Mouse (Mus musculus): ENCODE measurements around the gene Spr. TPM values are rescaled to one million over a fixed set of nuclear protein-coding genes. Genes with fewer than 3 reads are reported as not detected.
"Not testable (repeated sequence)": the region's sequence is repeated elsewhere in the genome, so short reads cannot be mapped to it uniquely, and the experiment has no call there.

Gene Spr
- polyA plus RNA-seq (2017; shearing (Covaris generic)) = 10 to 100 TPM; 17.8 to 33.4 TPM

DNA sequence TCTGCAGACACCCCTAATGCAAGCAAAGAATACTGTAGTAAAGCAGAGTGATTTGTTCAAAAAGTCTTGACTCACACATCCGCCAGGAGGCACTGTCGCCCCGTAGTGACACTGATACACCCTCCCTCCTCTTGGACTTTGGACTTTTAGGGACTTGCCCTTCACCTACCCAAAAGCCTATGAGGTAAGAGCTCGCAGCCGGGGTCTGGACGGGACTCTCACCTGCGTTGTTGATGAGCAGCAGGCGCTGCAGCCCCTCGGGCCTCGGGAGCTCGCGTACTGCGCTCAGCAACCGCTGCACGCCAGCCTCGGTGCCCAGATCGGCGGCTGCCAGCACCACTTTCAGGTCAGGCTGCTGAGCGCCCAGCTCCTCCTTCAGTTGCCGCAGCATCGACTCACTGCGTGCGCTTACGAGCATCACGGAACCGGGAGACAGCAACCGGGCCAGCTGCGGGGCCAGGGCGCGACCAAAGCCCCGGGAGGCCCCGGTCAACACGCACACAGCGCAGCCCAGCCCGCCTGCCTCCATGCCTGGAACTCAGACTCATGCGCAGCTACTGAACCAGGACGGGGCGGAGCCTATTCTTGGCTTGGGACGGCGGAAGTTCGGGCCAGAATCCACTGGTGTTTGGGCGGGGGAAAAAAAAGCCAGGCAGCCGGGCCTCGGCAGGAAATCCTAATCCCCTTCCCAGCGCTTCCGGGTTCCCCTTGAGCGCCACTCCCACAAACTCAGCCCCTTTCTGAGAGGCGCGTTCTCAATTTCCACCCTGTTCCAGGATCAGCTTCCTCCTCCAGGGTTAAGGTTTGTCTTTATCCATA lies at the start of gene Spr:
TSS of gene Spr (minus strand) at position 550 of the 819 bp plus-strand sequence.
- ATAC-seq = peak; percentile 86

DNA sequence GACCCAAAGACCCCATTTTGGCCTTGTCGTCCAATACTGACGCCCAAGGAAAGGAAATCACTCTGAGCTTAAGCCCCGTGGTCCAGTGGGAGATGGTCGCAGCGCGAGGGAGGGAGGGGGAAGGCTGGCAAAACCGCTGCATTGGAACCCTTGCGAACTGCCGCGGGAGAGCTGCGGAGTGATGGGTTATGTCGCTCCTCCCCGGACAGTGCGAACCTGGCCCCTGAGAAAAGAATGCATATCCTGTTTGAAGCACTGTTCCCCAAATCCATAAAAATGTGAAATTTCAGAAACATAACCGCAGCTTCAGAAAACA lies 49.1 kb upstream of the Spr start:
- no peak for ATAC-seq

DNA sequence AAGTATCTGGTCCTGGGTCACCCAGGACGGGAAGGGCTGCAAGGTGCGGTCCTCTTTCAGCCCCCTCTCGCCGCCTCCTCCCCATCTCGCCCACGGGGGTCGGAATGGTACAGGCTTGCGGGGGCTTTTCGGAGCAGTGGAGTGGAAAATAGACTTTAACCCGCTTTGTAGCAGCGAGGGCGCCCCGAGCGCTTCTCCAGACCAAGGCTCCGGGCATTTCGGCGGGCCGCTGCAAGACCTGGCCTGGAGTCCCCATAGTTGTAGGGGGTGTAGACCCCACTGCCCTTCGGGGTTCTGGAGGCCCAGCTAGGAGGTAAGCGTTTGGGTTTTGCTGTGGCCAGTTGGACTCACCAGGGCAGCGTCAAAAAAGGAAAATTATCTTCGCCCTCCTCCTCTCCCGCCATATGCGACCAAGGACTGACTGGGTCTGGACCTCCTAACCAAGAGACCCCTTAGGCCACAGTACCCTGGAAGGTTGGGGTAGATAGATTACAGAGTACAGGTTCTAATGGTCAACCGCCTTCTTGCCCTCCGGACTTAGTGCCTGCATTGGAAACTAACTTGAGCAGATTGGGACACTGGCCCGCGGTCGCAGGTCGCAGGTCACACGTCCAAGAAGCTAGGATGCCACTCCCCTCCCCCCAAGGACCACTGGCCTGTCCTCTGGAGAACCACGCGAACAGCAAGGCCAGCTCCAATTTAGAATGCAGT lies 48.6 kb upstream of the Spr start:
- ATAC-seq = no peak

DNA sequence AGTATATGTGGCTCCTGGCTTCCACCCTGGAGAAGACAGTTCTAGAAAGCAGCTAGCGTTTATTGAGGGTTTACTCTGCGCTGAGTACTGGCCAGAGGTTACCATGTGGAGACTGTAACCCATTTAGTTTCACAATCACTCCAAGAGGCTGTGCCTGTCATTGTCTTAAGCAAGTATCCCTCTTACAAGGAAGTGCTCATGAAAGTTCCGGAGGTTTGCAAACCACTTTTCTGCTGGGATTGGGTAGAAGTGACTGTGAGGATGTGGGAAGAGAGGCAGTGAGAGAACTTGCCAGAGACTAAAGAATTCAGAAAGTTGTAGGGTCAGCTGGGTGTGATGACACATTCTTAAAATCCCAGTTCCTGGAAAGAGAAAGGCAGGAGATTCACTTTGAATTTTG lies 46.4 kb upstream of the Spr start:
- ATAC-seq = no peak

DNA sequence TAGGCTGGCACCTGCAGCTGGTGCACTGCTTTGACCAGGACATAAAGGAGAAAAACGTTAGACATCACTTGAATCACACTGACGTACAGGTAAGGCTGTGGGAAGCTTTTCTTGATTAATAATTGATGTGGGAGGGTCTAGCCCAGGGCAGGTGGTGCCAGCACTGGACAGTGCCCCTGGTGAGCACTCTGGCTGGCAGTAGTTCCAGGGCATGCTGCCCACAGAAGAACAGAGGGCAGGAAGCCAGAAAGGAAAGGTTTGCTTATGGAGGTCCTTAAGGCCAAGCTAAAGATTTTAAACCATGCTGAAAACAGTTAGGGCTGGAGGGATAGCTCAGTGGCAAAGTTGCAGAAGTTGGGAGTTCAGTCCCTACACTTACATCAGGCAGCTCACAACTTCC lies 42.5 kb upstream of the Spr start:
- ATAC-seq = no peak

DNA sequence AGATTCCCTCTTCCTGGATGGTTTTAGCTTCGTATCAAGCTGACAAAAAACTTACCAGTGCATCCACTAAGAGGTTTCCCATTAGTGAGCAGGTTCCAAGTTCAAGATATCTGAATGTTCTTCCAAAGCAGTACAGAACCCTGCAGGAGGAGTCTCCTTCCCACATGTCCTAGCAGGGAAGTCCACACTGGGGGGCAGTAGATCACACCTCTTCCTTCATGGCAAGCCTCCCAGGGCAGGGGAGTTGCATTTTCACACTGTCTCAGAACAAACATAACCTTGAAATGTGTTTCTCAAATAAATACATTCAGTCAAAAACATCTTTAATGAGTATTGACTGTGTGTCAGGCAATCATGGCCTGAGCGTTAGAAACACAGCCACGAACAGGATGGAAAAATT lies 42.0 kb upstream of the Spr start:
- ATAC-seq = no peak

DNA sequence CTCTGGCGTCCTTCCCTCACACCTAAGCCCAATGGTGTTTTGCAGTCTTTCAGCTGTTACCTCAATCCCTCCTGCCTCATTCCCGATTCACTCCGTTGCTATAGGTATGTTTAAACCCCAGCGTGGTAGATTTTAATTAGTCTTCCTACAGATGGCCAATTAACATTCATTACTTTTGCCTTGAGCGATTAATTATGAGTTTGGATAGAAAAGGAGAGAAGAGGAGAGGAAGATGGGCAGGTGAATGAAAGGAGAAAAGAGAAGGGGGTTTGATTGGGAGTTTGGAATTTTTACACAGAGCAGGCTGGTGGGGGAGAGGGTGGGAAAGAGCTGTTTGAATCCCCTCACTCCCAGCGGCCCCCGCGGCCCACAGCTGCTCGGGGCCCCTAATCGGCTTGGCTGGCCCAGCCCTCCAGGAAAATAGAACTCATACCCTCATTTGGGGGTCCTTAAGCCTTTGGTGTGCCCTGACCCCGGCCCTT lies 27.9 kb upstream of the Spr start:
- ATAC-seq = no peak

DNA sequence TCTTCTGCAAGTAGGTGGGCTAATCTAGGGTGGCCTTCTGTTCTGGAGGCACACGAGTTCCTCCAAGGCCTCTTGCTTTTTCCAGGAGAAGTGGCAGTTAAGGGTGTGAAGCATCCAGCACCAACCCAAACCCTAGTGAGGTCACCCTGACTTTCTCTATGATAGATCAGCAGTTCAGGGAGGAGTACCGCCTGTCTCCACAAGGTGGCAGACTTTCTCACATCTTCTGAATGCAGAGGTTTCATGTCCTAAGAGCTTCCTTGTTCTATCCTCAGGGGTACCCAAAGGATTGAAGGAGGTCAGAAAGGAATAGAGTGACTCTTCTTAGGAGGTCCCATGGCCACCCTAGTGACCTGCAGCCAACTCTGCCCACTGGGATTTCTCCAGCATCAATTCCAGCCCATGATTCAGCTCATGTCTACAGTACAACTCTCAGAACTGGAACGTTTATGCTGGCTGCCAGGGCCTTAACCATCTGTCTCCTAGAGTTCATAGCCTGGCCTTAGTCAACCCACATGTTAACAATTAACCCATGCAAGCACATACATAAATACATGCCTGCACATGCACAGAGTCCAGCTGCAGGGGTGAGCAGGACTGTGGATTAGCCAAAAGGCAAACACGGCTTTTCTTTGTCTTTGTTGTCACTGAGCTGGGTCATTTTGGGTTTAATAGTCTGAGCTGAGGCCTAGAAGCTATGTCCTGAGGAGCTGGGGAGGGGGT lies 22.8 kb upstream of the Spr start:
- ATAC-seq = peak; percentile 63

DNA sequence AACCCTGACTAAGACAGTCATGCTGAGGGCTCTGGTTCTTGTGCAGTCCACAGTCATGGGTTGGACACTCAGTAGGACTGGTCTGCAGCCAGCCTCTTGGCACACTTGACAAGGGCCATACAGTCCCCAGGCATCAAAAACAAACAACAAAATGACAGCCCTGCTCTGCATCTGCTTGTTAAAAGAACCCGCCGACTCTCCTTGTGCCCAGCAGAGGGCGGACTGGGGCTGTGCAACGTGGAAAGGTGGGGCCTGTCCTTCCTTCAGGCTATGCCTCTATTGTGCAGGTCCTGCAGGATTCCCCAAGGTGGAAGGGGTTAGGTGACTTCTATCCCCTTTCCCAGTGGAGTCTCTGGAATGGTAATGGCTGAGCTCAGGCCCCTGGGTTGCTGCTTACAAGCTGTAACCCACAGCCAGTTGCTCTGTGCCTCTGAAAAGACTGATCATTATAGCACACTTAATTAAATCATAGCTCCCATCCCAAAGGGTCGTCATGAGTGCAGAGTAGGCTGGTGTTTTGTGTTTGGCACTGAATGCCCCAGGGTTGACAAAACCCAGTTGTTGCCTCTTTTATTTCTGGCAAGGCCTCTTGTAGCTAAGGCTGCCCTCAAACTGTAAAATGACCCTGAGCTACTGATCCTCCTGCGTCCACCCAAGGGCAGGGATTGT lies 21.7 kb upstream of the Spr start:
- peak; percentile 56 for ATAC-seq

DNA sequence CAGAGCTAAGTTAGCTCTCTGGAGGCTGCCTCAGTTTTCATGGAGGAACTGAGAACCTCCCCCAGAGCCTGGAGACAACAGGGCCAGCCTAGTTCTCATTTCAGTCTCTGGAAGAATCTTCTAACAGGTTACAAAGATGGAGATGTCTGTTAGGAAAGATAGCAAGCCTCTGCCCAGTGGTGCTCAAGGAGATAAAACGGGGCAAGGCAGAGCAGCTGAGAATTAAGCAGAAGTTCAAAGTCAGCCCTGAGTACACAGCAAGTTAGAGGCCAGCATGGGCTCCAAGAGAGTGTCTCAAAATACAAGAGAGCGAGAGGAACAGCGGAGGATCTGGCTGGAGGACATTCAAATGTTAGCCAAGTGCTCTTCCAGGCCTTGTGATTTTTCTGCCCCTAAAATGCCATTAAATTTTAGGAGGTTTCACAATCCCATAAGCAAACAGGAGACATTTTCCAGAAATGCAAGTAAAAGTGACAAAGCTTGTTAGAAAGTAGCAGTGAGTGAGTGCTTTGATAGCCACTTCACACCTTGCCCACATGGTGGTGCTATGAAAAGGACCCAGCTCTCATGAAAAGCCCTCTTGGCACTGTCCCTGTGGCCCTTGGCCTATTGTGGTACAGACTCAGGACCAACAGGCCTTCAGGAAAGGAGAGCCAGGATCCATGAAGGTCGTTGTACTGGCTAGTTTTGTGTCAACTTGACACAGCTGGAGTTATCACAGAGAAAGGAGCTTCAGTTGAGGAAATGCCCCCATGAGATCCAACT lies 20.7 kb upstream of the Spr start:
- ATAC-seq = not testable (repeated sequence)

DNA sequence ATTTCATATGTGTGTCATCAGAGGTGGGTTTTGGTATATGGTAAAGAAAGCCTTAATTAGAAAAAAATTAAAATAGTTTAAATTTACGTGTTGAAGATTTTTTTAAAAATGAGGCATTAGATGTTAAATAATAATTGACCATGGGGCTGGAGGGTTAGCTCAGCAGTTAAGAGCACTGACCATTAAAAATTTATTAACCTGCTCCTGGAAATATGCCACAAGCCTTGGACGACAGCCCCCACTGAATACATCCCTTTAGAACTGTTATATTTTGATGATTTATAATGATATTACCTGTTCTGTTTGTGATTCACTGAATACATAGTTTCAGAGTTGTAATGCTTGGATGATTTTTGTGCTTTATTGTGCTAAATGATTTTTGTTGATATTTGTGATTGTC lies 19.0 kb upstream of the Spr start:
- ATAC-seq = not testable (repeated sequence)

DNA sequence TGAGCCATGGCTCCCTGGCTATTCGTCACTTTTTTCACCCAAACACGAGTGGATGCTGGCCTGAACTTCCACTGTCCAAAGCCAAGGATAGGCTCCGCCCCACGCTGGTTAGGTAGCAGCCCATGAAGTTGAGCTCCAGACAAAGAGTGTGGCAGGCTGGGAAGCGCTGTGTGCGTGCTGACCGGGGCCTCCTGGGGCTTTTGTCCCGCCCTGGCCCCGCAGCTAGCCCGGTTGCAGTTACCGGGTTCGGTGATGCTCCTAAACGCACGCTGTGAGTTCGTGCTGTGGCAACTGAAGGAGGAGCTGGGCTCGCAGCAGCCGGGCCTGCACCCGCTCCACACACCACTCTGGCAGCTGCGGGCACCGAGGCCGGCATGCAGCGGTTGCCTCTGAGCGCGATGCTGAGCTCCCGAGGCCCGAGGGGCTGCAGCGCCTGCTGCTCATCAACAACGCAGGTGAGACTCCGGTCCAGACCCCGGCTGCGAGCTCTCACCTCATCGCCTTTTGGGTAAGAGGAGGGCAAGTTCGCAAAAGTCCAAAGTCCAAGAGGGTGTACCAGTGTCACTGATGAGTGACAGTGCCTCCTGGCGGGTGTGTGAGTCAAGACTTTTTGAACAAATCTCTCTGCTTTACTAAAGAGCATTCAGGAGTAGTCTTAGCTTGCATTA lies 17.4 kb upstream of the Spr start:
- ATAC-seq = peak; percentile 60

DNA sequence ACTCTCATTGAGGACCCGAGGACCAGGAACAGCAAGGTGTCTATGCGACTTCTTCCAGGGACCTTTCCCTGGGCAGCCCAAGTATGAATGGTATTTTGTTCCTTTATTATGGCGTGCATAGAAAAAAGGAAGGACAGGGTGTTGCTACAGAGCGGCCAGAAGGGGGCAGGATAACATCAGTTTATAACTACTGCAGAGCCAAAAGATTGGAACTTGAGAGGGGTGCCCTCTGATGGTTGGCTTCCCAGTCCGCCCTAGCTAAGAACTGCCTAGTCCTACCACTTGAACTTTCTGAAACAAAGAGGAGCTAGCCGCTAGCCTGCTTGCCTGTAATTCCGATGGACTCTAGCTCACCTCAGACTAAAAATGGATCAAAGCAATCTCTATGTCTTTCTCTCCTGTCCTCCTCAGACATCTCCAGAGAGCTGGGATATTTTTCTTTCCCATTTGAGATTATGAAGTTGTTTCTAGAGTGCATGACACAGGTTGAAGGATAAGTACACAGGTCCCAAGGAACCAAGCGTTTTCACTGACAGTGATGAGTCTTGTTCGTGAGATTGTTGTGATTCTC lies 16.5 kb upstream of the Spr start:
- peak; percentile 81 for ATAC-seq

DNA sequence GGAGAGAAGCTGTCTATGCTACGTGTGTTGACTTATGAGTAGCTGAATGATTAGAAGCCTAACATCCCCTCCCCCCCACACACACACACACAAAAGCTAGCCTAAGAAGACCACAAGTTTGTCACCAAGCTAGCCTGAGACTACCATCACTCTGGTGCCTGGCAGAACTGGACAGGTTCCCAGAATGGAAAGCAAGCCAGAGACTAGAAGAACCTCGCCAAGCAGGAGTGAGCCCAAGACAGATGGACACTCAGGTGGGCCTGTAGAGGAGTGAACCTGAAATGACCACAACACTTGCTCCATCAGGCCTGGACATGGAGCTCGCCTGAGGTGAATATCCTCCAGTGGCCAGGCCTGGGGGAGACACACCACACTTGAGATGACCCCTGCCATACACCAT lies 12.8 kb upstream of the Spr start:
- ATAC-seq = no peak

DNA sequence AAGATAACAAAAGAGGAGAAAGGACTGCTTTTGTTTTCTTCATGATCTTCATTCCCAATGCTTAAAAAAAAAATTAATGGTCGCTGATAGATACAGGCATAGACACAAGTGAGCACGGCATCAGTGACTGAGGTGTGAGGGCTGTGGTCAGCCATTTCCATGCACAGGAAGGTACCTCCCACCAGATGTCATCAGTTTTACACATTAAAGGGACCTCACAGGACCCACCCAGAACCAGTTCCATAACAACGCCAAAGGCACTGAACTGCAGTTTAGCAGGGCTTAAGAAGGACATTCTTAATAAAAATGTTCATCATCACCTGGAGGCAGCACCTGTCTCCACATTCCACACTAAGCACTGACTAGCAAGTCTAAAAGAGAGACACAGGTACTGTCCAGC lies 10.1 kb upstream of the Spr start:
- no peak for ATAC-seq

DNA sequence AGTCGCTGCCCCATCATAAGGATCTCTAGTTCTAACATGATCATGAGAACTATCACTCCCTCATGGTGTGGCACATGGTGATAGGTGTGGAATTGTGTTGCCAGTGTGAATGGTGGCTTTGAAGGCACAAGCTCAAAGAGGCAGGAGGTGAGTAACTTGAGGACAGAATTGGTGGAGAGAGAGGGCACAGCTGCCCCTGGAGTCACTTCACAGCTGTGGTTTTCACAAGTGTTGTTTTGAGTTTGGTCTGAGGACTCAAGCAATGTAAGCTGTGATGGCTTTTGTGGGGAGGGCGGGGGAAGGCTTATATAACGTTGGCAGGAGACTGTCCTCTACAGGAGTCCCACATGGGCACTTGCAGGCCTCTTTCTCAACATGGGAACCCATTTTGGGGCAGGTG lies 6.9 kb upstream of the Spr start:
- no peak for ATAC-seq

DNA sequence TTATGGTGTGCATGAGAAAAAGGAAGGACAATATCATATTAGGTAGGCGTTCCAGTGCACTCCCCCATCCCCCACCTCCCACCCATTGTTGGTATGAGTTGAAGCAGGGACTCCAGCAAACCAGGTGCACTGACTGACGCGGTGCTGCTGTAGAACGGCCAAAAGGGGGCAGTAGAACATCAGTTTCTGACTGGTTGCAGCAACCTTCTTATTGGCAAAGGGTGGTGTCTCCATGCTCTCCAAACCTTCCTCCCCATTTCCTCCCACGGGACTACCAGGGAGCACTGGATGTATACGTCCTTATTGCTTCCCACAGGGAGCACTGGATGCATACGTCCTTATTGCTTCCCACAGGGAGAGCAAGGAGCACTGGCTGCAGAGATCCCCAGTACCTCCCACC lies 3.4 kb upstream of the Spr start:
- not testable (repeated sequence) for ATAC-seq

DNA sequence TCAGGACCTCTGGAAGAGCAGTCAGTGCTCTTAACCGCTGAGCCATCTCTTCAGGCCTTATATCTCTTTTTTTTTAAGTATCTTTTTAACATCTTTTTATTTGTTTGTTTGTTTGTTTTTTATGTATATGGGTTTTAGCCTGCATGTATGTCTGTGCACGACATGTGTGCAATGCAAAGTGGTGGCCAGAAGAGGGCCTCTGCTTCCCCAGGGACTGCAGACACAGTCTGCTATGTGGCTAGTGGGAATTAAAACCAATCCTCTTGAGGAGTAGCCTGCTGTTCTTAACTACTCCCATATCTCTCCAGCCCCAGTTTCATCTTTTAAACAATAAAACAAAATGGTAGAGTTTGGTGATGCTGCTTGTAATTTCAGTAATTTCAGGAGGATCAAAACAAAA lies 2.0 kb upstream of the Spr start:
- ATAC-seq = no peak

DNA sequence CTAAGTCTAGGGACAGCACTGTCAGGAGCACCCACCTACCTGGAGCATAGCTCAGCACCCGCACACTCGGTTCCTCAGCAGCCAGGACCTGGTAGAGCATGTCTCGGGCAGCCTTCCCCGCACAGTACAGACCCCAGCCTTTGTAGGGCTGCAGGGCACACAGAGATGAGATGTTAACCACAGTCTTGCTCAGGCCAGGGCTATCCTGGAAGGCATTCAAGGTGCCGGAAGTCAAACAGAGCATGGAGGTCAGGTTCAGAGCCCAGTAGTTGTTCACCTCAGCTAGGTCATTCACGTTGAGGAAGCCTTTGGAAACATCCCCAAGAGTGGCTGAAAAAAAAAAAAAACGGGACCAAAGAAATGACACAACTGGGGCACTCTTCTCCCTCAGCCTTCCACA lies 782 bp downstream of the Spr start:
- not testable (repeated sequence) for ATAC-seq

DNA sequence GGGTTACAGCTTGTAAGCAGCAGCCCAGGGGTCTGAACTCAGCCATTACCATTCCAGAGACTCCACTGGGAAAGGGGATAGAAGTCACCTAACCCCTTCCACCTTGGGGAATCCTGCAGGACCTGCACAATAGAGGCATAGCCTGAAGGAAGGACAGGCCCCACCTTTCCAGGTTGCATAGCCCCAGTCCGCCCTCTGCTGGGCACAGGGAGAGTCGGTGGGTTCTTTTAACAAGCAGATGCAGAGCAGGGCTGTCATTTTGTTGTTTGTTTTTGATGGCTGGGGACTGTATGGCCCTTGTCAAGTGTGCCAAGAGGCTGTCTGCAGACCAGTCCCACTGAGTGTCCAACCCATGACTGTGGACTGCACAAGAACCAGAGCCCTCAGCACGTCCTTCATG lies 4.8 kb downstream of the Spr start:
- not testable (repeated sequence) for ATAC-seq

DNA sequence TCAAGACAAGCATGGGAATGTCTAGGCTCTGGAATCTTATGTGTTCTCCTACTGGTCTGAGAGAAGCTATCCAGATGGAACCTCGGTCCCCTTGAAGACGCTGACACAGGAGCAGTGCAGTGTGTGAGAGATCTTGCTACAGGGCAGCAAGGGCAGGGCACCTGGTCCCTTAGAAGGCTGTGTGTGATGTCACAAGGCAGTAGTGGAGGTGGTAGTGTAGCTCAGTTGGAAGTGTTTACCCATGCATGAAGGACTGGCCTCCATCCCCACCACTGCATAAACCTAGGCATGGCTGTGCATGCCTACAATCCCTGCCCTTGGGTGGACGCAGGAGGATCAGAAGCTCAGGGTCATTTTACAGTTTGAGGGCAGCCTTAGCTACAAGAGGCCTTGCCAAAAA lies 5.3 kb downstream of the Spr start:
- ATAC-seq = not testable (repeated sequence)

Data from CD4-positive, CD25-positive, alpha-beta regulatory T cell, adult 4 months (primary cell).